Mouse (Mus musculus) left cerebral cortex, postnatal 36 days (tissue): ENCODE measurements at regions not wholly inside any gene's neighbourhood (a gene's known extent, or its start where the extent isn't known, plus 50 kb on each side); places are given as distances from the start of the nearest gene placed in this dataset.
"Not testable (repeated sequence)": the region's sequence is repeated elsewhere in the genome, so short reads cannot be mapped to it uniquely, and the experiment has no call there.

Experiments used
- DNase-seq, 2 experiments: peaks; one replicate each; pipeline ENCODE4 v3.0.0; 2021 to 2022; ENCODE audit warnings: low spot score in 2 of 2, mixed read lengths in 1 of 2
- intact Hi-C: fragments of 180-260 bp; cut with DNase I; formaldehyde crosslinking; loops from one replicate; pipeline ENCODE4 v1.15.1; 2025

DNA sequence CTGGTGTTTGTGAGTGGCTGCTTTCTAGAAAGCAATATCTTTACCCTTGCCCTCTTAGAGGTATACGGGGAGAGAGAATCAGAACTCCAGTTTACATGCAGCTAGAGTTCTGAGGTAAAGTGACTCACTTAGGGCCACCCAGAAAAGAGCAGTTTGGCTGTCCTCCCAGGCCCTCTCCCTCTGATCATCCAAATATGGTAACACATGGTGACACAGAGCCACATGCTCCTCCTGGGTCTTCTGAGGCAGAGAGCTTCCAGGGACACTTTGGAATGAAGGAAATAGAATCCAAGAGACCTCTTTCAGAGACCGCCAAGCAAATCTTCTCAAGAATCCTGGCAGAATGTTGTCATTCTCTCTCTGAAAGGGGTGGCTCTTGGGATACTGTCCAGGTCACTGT lies 1338.7 kb upstream of the A1bg start:
- intact Hi-C loops: no loop called here
- DNase-seq: no peak

DNA sequence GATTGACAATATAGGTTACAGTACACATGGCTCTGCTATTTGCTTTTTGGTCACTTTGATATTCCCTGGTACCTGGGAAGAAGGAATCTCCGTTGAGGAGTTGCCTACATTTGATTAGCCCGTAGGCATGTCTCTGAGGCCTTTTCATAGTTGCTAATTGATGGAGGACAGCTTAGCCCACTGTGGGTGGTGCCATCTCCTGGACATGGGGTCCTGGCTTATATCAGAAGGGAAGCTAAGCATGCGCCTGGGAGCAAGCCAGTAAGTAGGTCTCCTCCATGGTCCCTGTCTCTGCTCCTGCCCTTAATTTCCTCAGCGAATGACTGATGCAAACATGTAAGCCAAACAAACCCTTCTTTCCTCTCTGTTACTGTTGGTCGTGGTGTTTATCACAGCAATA lies 1335.8 kb upstream of the A1bg start:
- intact Hi-C loops: no loop called here
- DNase-seq: no peak

DNA sequence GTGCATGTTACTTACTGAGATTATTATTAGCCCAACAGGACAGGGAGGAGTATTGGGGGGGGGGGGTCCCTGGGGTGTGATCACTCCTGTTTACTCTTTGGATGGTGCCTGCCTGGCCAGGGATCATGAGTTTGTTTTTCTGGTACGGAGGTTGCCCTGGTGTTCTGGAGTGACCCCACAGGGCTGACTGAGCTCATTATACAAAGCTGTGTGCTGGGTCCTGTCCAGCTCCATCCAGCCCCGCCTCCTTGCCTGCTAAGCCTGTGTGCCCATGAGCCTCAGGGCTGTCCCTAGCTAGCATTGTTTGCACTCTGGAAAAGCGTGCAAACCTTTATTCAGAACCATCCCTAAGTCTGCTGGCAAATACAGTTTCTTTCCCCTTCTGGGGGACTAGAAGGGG lies 1335.1 kb upstream of the A1bg start:
- intact Hi-C loops: no loop called here
- peak in 1 of 2 experiments; percentile 9 for DNase-seq

DNA sequence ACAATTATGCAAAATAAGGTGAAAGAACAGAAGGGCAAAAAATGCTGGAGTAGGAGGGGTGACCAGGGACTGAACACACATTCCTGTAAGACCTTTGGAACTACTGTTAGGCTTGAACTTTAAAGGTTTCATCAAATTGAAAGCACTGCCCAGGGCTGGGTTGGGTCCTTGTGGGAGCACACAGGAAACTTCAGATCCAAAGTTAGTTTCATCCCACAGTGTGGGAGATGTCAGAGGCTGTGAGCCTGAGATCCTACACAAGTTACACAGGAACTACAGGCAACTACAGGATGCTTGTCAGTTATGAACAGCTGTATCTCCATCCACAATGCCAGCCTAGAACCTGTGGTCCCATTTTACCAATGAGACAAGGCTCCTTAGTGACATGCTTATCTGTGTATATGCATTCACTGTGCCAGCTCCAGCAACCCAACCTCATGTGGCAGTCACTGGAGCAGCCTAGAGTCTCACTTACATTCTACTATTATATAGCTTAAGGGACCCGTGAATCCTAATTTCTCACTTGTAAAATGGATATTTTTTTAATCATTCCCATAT lies 1334.4 kb upstream of the A1bg start:
- no peak for DNase-seq
- intact Hi-C loops: no loop called here

DNA sequence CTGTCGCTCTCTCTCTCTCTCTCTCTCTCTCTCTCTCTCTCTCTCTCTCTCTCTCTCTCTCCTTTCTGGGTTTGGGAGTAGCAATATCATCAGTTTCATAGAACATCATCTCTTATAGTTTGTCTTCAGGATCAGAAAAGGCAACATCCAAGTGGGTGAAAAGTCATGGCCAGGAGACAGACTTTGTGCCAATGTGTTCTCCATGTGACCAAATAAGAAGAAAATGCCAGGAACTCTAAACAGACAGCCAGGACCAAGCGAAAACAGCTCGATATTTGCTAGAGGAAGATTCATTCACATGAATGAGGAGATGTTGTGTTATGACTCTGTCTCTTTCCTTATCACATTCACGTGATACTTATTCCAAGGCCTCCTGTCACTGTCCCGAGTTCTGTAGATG lies 1332.8 kb upstream of the A1bg start:
- DNase-seq: no peak
- intact Hi-C loops: no loop called here

DNA sequence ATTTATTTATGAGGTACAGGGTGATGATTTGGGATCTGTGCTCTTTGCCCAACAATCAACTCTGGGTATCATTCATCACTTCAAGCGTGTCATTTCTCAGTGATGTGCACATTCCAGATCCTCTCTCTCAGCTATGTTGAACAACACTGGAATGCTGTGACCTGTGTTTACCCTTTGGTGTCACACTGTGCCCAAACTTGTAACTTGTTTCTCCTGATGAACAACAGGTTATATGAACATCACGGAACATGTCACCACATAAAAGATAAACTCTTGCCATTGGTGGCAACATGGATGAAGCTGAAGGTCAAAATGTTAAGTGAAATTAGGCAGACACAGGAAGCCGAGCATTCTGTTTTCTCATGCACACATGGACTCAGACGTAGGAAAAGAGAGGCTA lies 1330.9 kb upstream of the A1bg start:
- DNase-seq: no peak
- intact Hi-C loops: no loop called here

DNA sequence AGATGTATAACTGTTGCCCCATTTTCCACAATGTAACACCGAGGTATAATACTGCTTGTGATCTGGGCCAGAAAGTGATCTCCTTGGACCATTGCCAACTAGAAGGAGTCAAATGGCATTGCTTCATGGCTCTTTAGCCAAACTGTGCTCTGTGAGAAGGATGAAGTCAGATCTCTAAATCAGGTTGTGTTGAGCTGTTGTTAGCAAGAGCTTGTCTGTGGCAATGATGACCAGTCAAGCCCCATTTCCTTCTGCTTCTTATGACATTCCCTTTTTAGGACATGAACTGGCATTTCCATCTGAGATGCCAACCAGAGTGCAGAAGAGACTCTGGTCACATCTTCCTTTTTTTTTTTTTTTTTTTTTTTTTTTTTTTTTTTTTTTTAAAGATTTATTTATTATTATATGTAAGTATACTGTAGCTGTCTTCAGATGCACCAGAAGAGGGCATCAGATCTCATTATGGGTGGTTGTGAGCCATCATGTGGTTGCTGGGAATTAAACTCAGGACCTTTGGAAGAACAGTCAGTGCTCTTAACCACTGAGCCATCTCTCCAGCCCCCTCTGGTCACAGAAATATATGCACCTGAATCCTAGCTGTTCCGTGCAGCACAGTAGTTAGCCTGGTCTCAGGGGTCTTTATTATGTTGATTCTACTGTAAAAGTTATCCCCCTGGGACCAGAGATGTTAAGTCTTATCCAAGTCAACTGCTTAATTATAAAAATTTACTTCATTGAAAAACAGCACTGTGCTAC lies 1329.4 kb upstream of the A1bg start:
- intact Hi-C loops: not testable (repeated sequence)

DNA sequence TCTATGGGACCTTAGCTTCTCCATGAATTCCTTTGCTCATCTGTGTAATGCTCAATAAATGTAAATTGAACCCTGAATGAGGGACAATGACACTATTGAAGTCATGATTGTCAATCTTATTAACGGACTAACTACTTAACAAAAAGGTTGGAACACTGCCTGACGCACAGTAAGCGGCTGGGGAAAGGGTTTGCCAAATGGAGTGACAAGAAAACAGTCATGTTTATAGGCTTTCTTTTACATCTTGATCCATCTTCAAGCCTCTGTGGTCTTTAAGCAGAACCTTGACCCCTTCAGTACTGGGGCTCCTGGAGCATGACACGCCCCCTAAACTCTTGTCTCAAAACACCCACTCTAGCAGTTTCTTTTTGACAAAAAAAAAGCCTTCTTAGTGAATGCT lies 1326.6 kb upstream of the A1bg start:
- intact Hi-C loops: no loop called here
- no peak for DNase-seq

More for the DNA sequence above, 1329.4 kb upstream of the A1bg start:
- not testable (repeated sequence) for DNase-seq

DNA sequence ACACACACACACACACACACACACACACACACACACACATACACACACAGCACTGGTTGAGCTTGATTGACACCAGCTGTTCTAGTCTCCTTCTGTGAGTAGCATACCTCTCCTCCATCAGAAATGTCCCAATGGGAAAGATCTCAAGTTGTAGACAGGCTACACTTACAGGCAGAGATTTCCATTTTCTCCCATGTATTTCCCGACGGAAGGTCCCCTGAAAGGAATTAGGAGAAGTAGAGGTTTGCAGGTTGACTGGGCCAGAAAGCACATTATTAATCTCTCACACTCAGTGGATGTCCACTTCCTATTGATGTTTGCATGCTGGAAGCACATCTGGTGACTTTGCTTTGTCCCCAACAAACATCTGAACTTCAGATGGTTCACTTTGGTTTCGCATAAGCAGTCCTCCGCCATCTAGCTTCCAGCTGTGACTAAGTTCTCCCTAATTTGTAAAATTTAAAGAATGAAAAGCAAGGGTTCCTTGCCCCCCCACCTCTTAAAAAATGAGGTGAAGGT lies 1323.8 kb upstream of the A1bg start:
- DNase-seq: no peak
- intact Hi-C loops: no loop called here

DNA sequence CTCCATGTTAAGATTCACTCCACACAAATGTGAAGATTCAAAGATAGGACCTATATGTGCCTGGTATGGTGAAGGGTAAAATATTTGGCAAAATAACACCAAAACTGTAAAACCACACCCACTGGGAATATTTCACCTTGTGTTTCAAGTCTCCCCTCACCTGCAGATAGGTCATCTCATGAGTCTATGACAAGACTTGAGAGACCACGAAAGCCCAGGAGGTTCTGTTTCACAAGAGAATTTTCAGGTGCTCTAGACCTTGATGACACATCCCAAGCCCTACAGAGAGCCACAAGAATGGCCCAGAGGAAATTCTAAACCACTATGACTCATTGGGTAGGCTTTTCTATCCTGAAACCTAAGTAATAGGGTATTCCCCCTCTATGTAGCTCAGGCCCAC lies 1322.4 kb upstream of the A1bg start:
- no peak for DNase-seq
- intact Hi-C loops: no loop called here

DNA sequence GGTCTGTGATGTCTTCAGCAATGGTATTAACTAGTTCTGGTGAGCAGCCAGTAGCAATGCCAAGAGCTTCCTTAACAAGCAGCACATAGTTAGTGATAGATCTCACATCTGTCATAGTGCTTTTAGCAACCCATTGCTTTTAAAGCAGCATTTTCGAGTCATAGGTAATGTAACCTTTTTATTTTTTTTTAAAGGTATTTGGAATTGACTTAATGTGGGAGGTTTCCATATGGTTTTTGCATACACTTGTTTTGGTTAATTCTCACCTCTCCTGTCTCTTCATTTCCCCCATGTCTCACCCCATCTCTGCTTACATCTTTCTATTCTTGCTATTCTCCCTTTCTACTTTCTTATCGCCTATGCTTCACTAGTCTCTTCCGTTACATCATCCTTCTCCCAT lies 1322.0 kb upstream of the A1bg start:
- intact Hi-C loops: no loop called here
- no peak for DNase-seq

DNA sequence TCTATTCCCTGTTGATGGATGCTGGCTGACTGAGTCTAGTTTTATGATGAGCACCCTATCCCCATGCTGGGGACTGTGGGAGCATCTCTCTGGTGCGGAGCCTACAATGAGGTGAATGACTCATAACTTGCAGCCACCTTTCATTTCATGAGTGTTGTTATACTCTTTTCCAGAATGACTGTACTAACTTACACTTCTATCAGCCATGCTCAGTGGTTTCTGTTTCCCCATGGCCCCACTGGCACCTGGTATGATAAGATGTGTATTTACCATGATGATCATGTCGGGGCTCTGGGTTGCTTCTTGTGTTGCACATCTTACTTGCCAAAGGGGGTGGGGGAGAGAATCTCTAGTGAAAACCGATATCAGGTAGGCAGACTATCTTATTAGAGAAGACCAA lies 1317.2 kb upstream of the A1bg start:
- DNase-seq: no peak
- intact Hi-C loops: no loop called here

DNA sequence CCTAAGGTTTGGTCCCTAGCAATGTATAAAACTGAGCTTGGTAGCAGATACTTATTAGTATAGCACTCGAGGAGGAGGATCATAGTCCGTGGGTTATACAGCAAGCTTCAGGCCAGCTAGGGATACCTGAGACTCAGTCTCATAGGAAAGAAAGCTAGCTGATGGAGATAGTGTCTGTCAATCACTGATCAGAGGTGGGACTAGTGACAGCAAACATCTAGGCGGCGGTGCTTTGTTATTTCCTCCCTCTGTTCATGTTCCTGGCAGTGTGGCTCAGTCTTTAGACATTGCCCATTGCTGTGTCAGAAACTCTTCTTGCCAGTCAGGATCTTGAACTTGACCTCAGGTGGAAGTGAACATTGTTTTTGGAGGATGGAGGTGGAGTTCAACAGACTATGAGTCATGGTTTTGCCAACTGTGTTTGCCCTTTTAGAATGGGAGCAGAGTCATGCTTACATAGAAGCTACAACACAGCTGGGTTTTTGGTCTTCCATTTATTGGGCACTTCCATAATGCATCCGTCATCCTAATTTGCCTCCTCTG lies 1315.8 kb upstream of the A1bg start:
- intact Hi-C loops: no loop called here
- no peak for DNase-seq

DNA sequence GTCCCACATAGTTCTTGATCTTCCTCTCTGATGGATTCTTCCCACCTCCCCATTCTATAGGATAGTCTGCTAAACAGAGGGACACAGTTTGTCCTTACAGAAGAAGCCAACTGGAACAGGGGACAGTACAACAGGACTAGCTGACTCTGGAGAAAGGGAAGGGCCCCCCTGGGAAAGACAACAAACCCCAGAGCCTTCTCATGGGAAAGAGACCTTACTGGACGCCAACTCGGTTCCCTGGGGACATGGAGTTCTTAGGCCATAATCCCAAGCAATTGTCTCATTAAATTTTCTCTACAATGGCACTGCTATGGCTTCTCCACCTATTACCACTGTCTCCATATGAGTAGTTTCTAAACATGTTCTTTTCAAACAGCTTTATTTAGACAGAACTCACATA lies 1313.2 kb upstream of the A1bg start:
- DNase-seq: no peak
- intact Hi-C loops: no loop called here

DNA sequence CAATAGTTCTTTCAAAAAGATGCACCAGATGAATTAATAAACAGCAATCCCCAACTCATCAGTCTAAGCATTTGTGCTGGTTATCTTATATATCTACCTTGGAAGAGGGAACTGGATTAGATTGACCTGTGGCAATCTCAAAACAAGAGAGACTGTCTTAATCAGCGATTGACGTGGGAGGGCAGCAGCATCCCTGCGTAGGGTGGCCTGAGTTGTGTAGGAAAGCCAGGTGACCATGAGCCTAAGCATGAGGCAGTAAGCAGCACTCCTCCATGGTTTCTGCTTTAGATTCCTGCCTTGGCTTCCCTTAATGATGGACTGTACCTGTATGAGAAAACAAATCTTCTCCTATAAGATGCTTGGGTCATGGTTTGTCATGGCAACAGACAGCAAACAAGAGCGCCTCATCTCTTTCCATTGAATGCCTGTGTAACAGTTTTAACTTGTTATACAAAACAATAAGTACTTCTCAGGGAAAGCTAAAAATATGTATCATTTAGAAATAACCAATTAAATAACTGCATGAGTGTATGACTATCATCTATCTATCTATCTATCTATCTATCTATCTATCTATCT lies 1311.5 kb upstream of the A1bg start:
- DNase-seq: no peak
- intact Hi-C loops: no loop called here

DNA sequence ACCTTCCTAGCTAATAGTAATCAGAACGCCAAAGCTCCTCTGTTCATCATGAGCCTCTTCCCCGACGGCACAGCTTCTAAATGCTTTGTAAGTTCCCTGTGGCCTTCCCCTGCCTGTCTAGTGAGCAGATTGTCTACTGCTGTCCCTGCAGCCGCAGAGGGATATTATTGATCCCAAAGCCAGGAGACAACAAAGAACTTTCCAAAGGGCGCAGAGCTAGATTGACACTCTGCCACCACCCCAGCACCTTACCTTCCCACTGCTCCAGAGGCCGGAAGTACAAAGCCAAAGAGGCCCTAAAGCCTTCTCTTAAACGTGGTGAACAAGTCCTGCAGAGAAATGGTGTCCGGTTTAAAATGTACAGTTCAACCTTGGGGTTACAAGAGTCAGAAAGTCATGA lies 1310.3 kb upstream of the A1bg start:
- intact Hi-C loops: no loop called here

DNA sequence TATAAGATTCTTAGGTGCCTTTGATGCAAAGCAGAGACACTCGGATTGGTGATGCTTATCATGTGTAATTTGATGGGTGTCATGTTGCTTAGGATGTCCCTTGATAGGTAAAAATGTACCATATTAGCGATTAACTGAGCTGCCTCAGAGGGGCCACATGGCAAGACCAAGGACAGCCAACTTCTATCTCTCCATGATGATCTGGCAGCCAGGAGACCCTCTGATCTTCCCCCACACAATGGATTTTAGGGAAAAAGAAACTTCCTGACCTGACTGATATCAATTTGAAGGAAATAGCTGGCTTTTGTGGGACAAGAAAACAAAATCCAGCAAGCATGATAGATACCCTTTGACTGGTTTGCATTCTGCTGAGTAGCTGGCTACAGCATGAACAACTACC lies 1308.9 kb upstream of the A1bg start:
- DNase-seq: no peak
- intact Hi-C loops: no loop called here

More for the DNA sequence above, 1310.3 kb upstream of the A1bg start:
- DNase-seq: no peak

DNA sequence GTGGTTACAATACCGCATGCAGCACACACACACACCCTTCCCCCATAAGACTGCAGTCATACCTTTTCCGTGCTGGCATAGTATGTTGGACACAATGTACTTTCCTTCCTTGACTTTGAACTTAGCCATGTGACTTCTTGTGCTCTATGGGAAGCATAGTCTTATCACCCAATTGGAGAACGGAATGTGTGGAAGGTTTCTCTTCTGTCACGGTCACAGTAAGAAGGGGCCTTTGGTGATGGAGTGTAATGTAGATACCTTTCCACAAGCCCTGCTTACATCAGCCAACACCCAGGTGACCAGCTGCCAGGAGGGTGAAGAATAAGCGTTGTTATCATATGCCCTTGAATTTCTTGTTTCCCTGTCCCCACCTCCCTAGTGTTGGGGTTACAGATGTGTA lies 1308.0 kb upstream of the A1bg start:
- intact Hi-C loops: no loop called here

DNA sequence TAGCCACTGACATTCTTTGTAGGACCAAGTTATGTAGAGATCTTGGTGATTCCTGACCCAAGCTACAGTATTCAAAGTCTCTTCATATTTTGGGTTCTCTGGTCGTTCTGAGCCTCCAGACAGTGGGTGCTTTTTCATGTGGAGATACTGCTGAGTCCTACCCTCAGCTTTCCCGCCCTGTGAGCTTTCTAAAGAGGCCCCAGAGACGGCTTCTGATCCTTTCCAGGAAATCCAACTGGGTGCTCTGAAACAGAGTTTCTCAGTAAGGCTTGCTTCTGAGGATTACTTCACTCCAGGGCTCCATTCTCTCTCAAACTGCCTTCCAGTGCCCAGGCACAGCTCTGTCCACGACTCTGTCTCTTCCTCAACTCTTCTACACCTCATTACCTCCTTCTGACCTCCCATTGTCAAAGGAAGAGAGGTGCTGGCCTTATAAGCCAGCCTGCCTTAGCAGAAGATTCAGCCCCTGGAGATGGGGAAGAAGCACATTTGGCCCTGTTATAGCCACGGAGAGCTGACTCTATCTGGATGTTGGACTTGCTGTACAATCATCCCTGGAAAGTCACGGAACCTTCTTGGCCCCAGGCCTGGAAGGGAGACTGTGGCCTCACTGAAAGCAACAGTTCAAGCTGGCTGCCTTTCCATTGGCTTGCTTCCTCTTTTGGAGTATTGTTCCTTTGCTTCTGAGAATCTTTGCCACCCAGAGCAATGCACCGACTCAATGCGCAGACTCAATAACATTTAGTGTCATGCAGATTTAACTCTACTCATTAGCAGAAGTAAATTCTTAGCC lies 1306.9 kb upstream of the A1bg start:
- no peak for DNase-seq
- intact Hi-C loops: no loop called here

More for the DNA sequence above, 1308.0 kb upstream of the A1bg start:
- DNase-seq: no peak

DNA sequence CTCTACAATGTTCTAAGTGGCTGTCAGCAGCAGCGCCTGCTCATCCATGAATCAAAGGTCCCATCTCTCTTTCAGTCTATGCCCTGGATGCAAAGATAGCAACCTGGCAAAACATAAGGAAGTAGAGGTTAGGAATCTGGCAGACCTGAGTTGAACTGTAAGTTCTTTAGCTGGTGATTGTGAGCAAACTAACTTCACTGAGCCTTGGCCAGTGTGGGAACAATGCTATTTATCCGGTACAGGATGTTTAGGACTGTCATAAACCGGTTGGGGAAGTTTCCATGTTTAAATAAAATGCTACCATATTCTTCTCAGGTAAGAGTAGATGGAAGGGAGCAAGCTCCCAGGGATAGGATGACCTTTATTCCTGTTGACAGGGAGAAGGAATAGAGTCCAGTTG lies 1306.2 kb upstream of the A1bg start:
- no peak for DNase-seq
- intact Hi-C loops: no loop called here
